Mouse (Mus musculus): ENCODE results near the gene Ctnnbl1. TPM values are rescaled to one million over a fixed set of nuclear protein-coding genes. Genes with fewer than 3 reads are reported as not detected.

Gene Ctnnbl1
- polyA plus RNA-seq, 1 experiment from 2014 or later: 35.7 TPM

- H3K9me3 ChIP-seq (replicated peaks): no peaks in the 10 kb centered on the region
- peaks cover 3% of the 10 kb centered on the region; the same call in 1 of the 2 replicates for H3K36me3 ChIP-seq
- H3K27me3 ChIP-seq (replicated peaks): no peaks in the 10 kb centered on the region
- WGBS (ENCODE audit: insufficient replicate concordance): 76% methylated on average over 2 of the region's 2 CpGs
- no peak overlapping the region for H3K27ac ChIP-seq
- no peak for ATAC-seq
- no peak overlapping the region for H3K4me2 ChIP-seq
- H3K9ac ChIP-seq: no peak overlapping the region
- H3K4me3 ChIP-seq: no peak overlapping the region
- peaks cover 22% of the 10 kb centered on the region for H3K4me1 ChIP-seq
Observed at GRCm38 (mm10) chr2:157800288-157800687, 63.1 kb downstream of the Ctnnbl1 start.

- no peak overlapping the region for H3K4me3 ChIP-seq
- H3K4me1 ChIP-seq: peaks cover 22% of the 10 kb centered on the region
- 76% methylated on average over 11 of the region's 11 CpGs for WGBS (ENCODE audit: insufficient replicate concordance)
- peaks cover 3% of the 10 kb centered on the region; the same call in 1 of the 2 replicates for H3K36me3 ChIP-seq
- no peak overlapping the region for H3K4me2 ChIP-seq
- H3K27me3 ChIP-seq (replicated peaks): no peaks in the 10 kb centered on the region
- H3K27ac ChIP-seq: no peak overlapping the region
- no peak overlapping the region for H3K9ac ChIP-seq
- no peaks in the 10 kb centered on the region for H3K9me3 ChIP-seq (replicated peaks)
- no peak for ATAC-seq
Observed at GRCm38 (mm10) chr2:157800746-157801501, 63.7 kb downstream of the Ctnnbl1 start.

GRCm38 (mm10) chr2:157801505-157802357, 64.5 kb downstream of the Ctnnbl1 start:
- H3K27ac ChIP-seq: no peak overlapping the region

GRCm38 (mm10) chr2:157802666-157803065, 65.5 kb downstream of the Ctnnbl1 start:
- Histone ChIP-seq H3K27ac (no peak overlapping the region), H3K4me3 (no peak overlapping the region), H3K4me2 (no peak overlapping the region), H3K36me3 (peaks cover 14% of the 10 kb centered on the region; the same call in 1 of the 2 replicates), H3K4me1 (peaks cover 23% of the 10 kb centered on the region), H3K9me3 (replicated peaks) (no peaks in the 10 kb centered on the region), H3K9ac (no peak overlapping the region), H3K27me3 (replicated peaks) (no peaks in the 10 kb centered on the region)
- 87% methylated on average over 5 of the region's 5 CpGs for WGBS (ENCODE audit: insufficient replicate concordance)
- ATAC-seq: no peak

More at GRCm38 (mm10) chr2:157801505-157802357, 64.5 kb downstream of the Ctnnbl1 start:
- 51% methylated on average over 8 of the region's 8 CpGs for WGBS (ENCODE audit: insufficient replicate concordance)
- Histone ChIP-seq H3K4me2 (no peak overlapping the region), H3K27me3 (replicated peaks) (no peaks in the 10 kb centered on the region), H3K36me3 (peaks cover 6% of the 10 kb centered on the region; the same call in 1 of the 2 replicates), H3K4me3 (no peak overlapping the region), H3K4me1 (peaks cover 22% of the 10 kb centered on the region), H3K9me3 (replicated peaks) (no peaks in the 10 kb centered on the region), H3K9ac (no peak overlapping the region)
- no peak for ATAC-seq

GRCm38 (mm10) chr2:157804388-157804787, 67.2 kb downstream of the Ctnnbl1 start:
- Histone ChIP-seq H3K36me3 (peaks cover 14% of the 10 kb centered on the region; the same call in 1 of the 2 replicates), H3K27ac (no peak overlapping the region), H3K27me3 (replicated peaks) (no peaks in the 10 kb centered on the region), H3K9me3 (replicated peaks) (no peaks in the 10 kb centered on the region), H3K9ac (no peak overlapping the region), H3K4me2 (no peak overlapping the region), H3K4me1 (peaks cover 33% of the 10 kb centered on the region), H3K4me3 (no peak overlapping the region)
- no peak for ATAC-seq
- 52% methylated on average over 3 of the region's 3 CpGs for WGBS (ENCODE audit: insufficient replicate concordance)

GRCm38 (mm10) chr2:157805091-157805490, 67.9 kb downstream of the Ctnnbl1 start:
- Histone ChIP-seq H3K36me3 (peaks cover 18% of the 10 kb centered on the region), H3K27me3 (replicated peaks) (no peaks in the 10 kb centered on the region), H3K4me3 (no peak overlapping the region), H3K4me1 (peaks cover 33% of the 10 kb centered on the region), H3K9me3 (replicated peaks) (no peaks in the 10 kb centered on the region), H3K27ac (no peak overlapping the region), H3K9ac (no peak overlapping the region), H3K4me2 (no peak overlapping the region)
- no peak for ATAC-seq
- WGBS (ENCODE audit: insufficient replicate concordance): 76% methylated on average over 3 of the region's 3 CpGs

GRCm38 (mm10) chr2:157807076-157807475, 69.9 kb downstream of the Ctnnbl1 start:
- H3K4me3 ChIP-seq: no peak overlapping the region
- no peak for ATAC-seq
- no peaks in the 10 kb centered on the region for H3K9me3 ChIP-seq (replicated peaks)
- H3K4me2 ChIP-seq: no peak overlapping the region
- no peak overlapping the region for H3K27ac ChIP-seq
- H3K4me1 ChIP-seq: peaks cover 16% of the 10 kb centered on the region; the same call in 1 of the 2 replicates
- no peaks in the 10 kb centered on the region for H3K27me3 ChIP-seq (replicated peaks)
- 71% methylated on average over 4 of the region's 4 CpGs for WGBS (ENCODE audit: insufficient replicate concordance)
- no peak overlapping the region for H3K9ac ChIP-seq
- peaks cover 38% of the 10 kb centered on the region for H3K36me3 ChIP-seq

GRCm38 (mm10) chr2:157807621-157808367, 70.6 kb downstream of the Ctnnbl1 start:
- Histone ChIP-seq H3K36me3 (peaks cover 45% of the 10 kb centered on the region), H3K4me2 (no peak overlapping the region), H3K9ac (no peak overlapping the region), H3K27me3 (replicated peaks) (no peaks in the 10 kb centered on the region), H3K27ac (no peak overlapping the region), H3K4me1 (peaks cover 15% of the 10 kb centered on the region; the same call in 1 of the 2 replicates), H3K4me3 (no peak overlapping the region), H3K9me3 (replicated peaks) (no peaks in the 10 kb centered on the region)
- 73% methylated on average over 7 of the region's 7 CpGs for WGBS (ENCODE audit: insufficient replicate concordance)
- no peak for ATAC-seq

GRCm38 (mm10) chr2:157808368-157808923, 71.2 kb downstream of the Ctnnbl1 start:
- Histone ChIP-seq H3K27me3 (replicated peaks) (no peaks in the 10 kb centered on the region), H3K36me3 (peaks cover 51% of the 10 kb centered on the region), H3K9me3 (replicated peaks) (no peaks in the 10 kb centered on the region), H3K27ac (no peak overlapping the region), H3K4me2 (no peak overlapping the region), H3K9ac (no peak overlapping the region), H3K4me1 (peaks cover 15% of the 10 kb centered on the region; the same call in 1 of the 2 replicates), H3K4me3 (no peak overlapping the region)
- WGBS (ENCODE audit: insufficient replicate concordance): 69% methylated on average over 7 of the region's 7 CpGs
- ATAC-seq: no peak

GRCm38 (mm10) chr2:157809341-157809740, 72.1 kb downstream of the Ctnnbl1 start:
- no peak for ATAC-seq

GRCm38 (mm10) chr2:157810749-157811148, 73.5 kb downstream of the Ctnnbl1 start:
- H3K4me2 ChIP-seq: no peak overlapping the region
- H3K4me3 ChIP-seq: no peak overlapping the region
- H3K36me3 ChIP-seq: peaks cover 55% of the 10 kb centered on the region
- H3K27ac ChIP-seq: no peak overlapping the region
- H3K4me1 ChIP-seq: peaks cover 11% of the 10 kb centered on the region; the same call in 1 of the 2 replicates
- ATAC-seq: no peak
- no peak overlapping the region for H3K9ac ChIP-seq
- no peaks in the 10 kb centered on the region for H3K9me3 ChIP-seq (replicated peaks)
- WGBS (ENCODE audit: insufficient replicate concordance): 70% methylated on average over 1 of the region's 1 CpGs
- H3K27me3 ChIP-seq (replicated peaks): no peaks in the 10 kb centered on the region

More at GRCm38 (mm10) chr2:157809341-157809740, 72.1 kb downstream of the Ctnnbl1 start:
- peaks cover 52% of the 10 kb centered on the region for H3K36me3 ChIP-seq
- H3K4me2 ChIP-seq: no peak overlapping the region
- H3K27me3 ChIP-seq (replicated peaks): no peaks in the 10 kb centered on the region
- WGBS (ENCODE audit: insufficient replicate concordance): 92% methylated on average over 6 of the region's 6 CpGs
- no peak overlapping the region for H3K4me3 ChIP-seq
- H3K9me3 ChIP-seq (replicated peaks): no peaks in the 10 kb centered on the region
- peaks cover 11% of the 10 kb centered on the region; the same call in 1 of the 2 replicates for H3K4me1 ChIP-seq
- no peak overlapping the region for H3K27ac ChIP-seq
- no peak overlapping the region for H3K9ac ChIP-seq

All from liver, embryonic 12.5 days (tissue).